Mouse (Mus musculus) brown adipose tissue, adult 24 weeks (tissue): ENCODE measurements around the gene Msto1. TPM values are rescaled to one million over a fixed set of nuclear protein-coding genes. Genes with fewer than 3 reads are reported as not detected.

Source experiments
- polyA plus RNA-seq: library from polyadenylated mRNA; stranded (reverse); fragments of >200 nt; gene quantifications from 2 replicates; pipeline ENCODE4 v1.2.4, GENCODE M21; 2012; ENCODE audit not compliant: missing spikeins, insufficient read depth, insufficient read length

Gene Msto1
- polyA plus RNA-seq, 1 experiment: 9.3 TPM

Other genes starting within 250 kb of the Msto1 start
- 17.1 and 28.6 TPM in 2 replicates for gene Khdc4, start 228.2 kb downstream of the Msto1 start, polyA plus RNA-seq
- gene Rit1, start 197.2 kb downstream of the Msto1 start, polyA plus RNA-seq: 22.5 and 27.8 TPM in 2 replicates
- 3.3 and 6.7 TPM in 2 replicates for gene Syt11, start 138.8 kb downstream of the Msto1 start, polyA plus RNA-seq
- 6.3 and 9.2 TPM in 2 replicates for gene Gon4l, start 78.8 kb downstream of the Msto1 start, polyA plus RNA-seq
- gene Ash1l, start 36.6 kb upstream of the Msto1 start, polyA plus RNA-seq: 10.6 and 14.2 TPM in 2 replicates
- gene Dap3, start 37.2 kb upstream of the Msto1 start, polyA plus RNA-seq: 137 and 144 TPM in 2 replicates
- gene Rusc1, start 179.3 kb upstream of the Msto1 start, polyA plus RNA-seq: 9.4 and 16.7 TPM in 2 replicates
- not detected in 2 replicates for gene Gm43738, start 187.1 kb upstream of the Msto1 start, polyA plus RNA-seq
- gene Fdps, start 188.0 kb upstream of the Msto1 start, polyA plus RNA-seq: 127 and 135 TPM in 2 replicates
- not detected in 2 replicates for gene Pklr, start 222.1 kb upstream of the Msto1 start, polyA plus RNA-seq
- not detected in 2 replicates for gene Hcn3, start 246.2 kb upstream of the Msto1 start, polyA plus RNA-seq